Mouse (Mus musculus): ENCODE data around the gene Miga2. TPM values are rescaled to one million over a fixed set of nuclear protein-coding genes. Genes with fewer than 3 reads are reported as not detected.
A peak's percentile ranks its signal among the peaks of the same experiment; 100 is the strongest.
"Not testable (repeated sequence)": the region's sequence is repeated elsewhere in the genome, so short reads cannot be mapped to it uniquely, and the experiment has no call there.

Gene Miga2
- total and polyA plus RNA-seq, 3 experiments: 64.3 to 90.3 (median 74.2) TPM

GRCm38 (mm10) chr2:30416649-30416965 lies 52.6 kb downstream of the Miga2 start:
- Histone ChIP-seq H3K4me1 (ENCODE audit: control insufficient read depth, insufficient read depth, low read length) (peaks cover 7% of the 10 kb centered on the region), H3K36me3 (ENCODE audit: control insufficient read depth, insufficient read depth, low read length) (no peaks in the 10 kb centered on the region), H3K9ac (ENCODE audit: low read depth, low read length) (peak overlapping the region; percentile 74), H3K27ac (peak overlapping the region; percentile 97), H3K79me2 (replicated peaks; ENCODE audit: control insufficient read depth, insufficient read depth, low read length) (peaks cover 1% of the 10 kb centered on the region), H3K27me3 (ENCODE audit: control insufficient read depth, insufficient read depth, low read length) (no peaks in the 10 kb centered on the region), H3K4me3 (peak overlapping the region; percentile 79)
- intact Hi-C loops (cut with DNase I): no loop called here
- under 1% methylated on average over 7 of the region's 7 CpGs for WGBS
- no peak for DNase-seq
- TF ChIP-seq POLR2A (IDR thresholded peaks at IDR 0.05; ENCODE audit: insufficient read depth, low read depth, low read length) (no peak), CTCF (IDR thresholded peaks at IDR 0.05) (no peak), EP300 (IDR thresholded peaks at IDR 0.05; ENCODE audit: insufficient read depth, low read depth, low read length) (no peak)

GRCm38 (mm10) chr2:30417154-30417553 lies 53.1 kb downstream of the Miga2 start:
- not testable (repeated sequence) for H3K27ac ChIP-seq; H3K9ac ChIP-seq (ENCODE audit: low read depth, low read length)
- WGBS: 65% methylated on average over 6 of the region's 6 CpGs

GRCm38 (mm10) chr2:30417595-30418165 lies 53.6 kb downstream of the Miga2 start:
- Histone ChIP-seq H3K27me3 (ENCODE audit: control insufficient read depth, insufficient read depth, low read length) (no peaks in the 10 kb centered on the region), H3K4me3 (no peak overlapping the region), H3K27ac (no peak overlapping the region), H3K36me3 (ENCODE audit: control insufficient read depth, insufficient read depth, low read length) (no peaks in the 10 kb centered on the region), H3K4me1 (ENCODE audit: control insufficient read depth, insufficient read depth, low read length) (peaks cover 7% of the 10 kb centered on the region), H3K9ac (ENCODE audit: low read depth, low read length) (no peak overlapping the region), H3K79me2 (replicated peaks; ENCODE audit: control insufficient read depth, insufficient read depth, low read length) (peaks cover 1% of the 10 kb centered on the region)
- intact Hi-C loops (cut with DNase I): no loop called here
- TF ChIP-seq CTCF (IDR thresholded peaks at IDR 0.05) (no peak), EP300 (IDR thresholded peaks at IDR 0.05; ENCODE audit: insufficient read depth, low read depth, low read length) (no peak), POLR2A (IDR thresholded peaks at IDR 0.05; ENCODE audit: insufficient read depth, low read depth, low read length) (no peak)
- WGBS: 28% methylated on average over 5 of the region's 5 CpGs
- DNase-seq: no peak

More at GRCm38 (mm10) chr2:30417154-30417553, 53.1 kb downstream of the Miga2 start:
- intact Hi-C loops (cut with DNase I); H3K79me2 ChIP-seq (replicated peaks; ENCODE audit: control insufficient read depth, insufficient read depth, low read length); H3K4me3 ChIP-seq; H3K4me1 ChIP-seq (ENCODE audit: control insufficient read depth, insufficient read depth, low read length); H3K27me3 ChIP-seq (ENCODE audit: control insufficient read depth, insufficient read depth, low read length); H3K36me3 ChIP-seq (ENCODE audit: control insufficient read depth, insufficient read depth, low read length); DNase-seq: not testable (repeated sequence)

GRCm38 (mm10) chr2:30418259-30418658 lies 54.2 kb downstream of the Miga2 start:
- Histone ChIP-seq H3K79me2 (replicated peaks; ENCODE audit: control insufficient read depth, insufficient read depth, low read length) (peaks cover 1% of the 10 kb centered on the region), H3K27me3 (ENCODE audit: control insufficient read depth, insufficient read depth, low read length) (no peaks in the 10 kb centered on the region), H3K27ac (no peak overlapping the region), H3K4me3 (no peak overlapping the region), H3K36me3 (ENCODE audit: control insufficient read depth, insufficient read depth, low read length) (no peaks in the 10 kb centered on the region), H3K4me1 (ENCODE audit: control insufficient read depth, insufficient read depth, low read length) (peaks cover 7% of the 10 kb centered on the region), H3K9ac (ENCODE audit: low read depth, low read length) (no peak overlapping the region)
- 75% methylated on average over 6 of the region's 6 CpGs for WGBS
- no peak for DNase-seq
- intact Hi-C loops (cut with DNase I): no loop called here
- TF ChIP-seq CTCF (IDR thresholded peaks at IDR 0.05) (no peak), EP300 (IDR thresholded peaks at IDR 0.05; ENCODE audit: insufficient read depth, low read depth, low read length) (no peak), POLR2A (IDR thresholded peaks at IDR 0.05; ENCODE audit: insufficient read depth, low read depth, low read length) (no peak)

- no peak for DNase-seq
- Histone ChIP-seq H3K27me3 (ENCODE audit: control insufficient read depth, insufficient read depth, low read length) (no peaks in the 10 kb centered on the region), H3K79me2 (replicated peaks; ENCODE audit: control insufficient read depth, insufficient read depth, low read length) (peaks cover 4% of the 10 kb centered on the region), H3K36me3 (ENCODE audit: control insufficient read depth, insufficient read depth, low read length) (no peaks in the 10 kb centered on the region), H3K4me1 (ENCODE audit: control insufficient read depth, insufficient read depth, low read length) (peaks cover 3% of the 10 kb centered on the region), H3K27ac (no peak overlapping the region), H3K4me3 (no peak overlapping the region), H3K9ac (ENCODE audit: low read depth, low read length) (no peak overlapping the region)
- no peak for TF ChIP-seq POLR2A (IDR thresholded peaks at IDR 0.05; ENCODE audit: insufficient read depth, low read depth, low read length)
- 39% methylated on average over 10 of the region's 10 CpGs for WGBS
- intact Hi-C loops (cut with DNase I): no loop called here
Observed at GRCm38 (mm10) chr2:30419112-30419511, 55.1 kb downstream of the Miga2 start.

GRCm38 (mm10) chr2:30421432-30421831 lies 57.4 kb downstream of the Miga2 start:
- H3K4me1 ChIP-seq (ENCODE audit: control insufficient read depth, insufficient read depth, low read length): no peaks in the 10 kb centered on the region; the same call in 1 of the 2 replicates
- no peak overlapping the region for H3K4me3 ChIP-seq
- H3K9ac ChIP-seq (ENCODE audit: low read depth, low read length): no peak overlapping the region
- H3K79me2 ChIP-seq (replicated peaks; ENCODE audit: control insufficient read depth, insufficient read depth, low read length): peaks cover 4% of the 10 kb centered on the region
- no peaks in the 10 kb centered on the region for H3K36me3 ChIP-seq (ENCODE audit: control insufficient read depth, insufficient read depth, low read length)
- H3K27me3 ChIP-seq (ENCODE audit: control insufficient read depth, insufficient read depth, low read length): no peaks in the 10 kb centered on the region
- no peak for DNase-seq
- no peak overlapping the region for H3K27ac ChIP-seq
- WGBS: 77% methylated on average over 4 of the region's 4 CpGs
- TF ChIP-seq POLR2A (IDR thresholded peaks at IDR 0.05; ENCODE audit: insufficient read depth, low read depth, low read length) (no peak), EP300 (IDR thresholded peaks at IDR 0.05; ENCODE audit: insufficient read depth, low read depth, low read length) (no peak), CTCF (IDR thresholded peaks at IDR 0.05) (no peak)
- intact Hi-C loops (cut with DNase I): no loop called here

All from heart, adult 2 months (tissue).